In the genomic region with DNA sequence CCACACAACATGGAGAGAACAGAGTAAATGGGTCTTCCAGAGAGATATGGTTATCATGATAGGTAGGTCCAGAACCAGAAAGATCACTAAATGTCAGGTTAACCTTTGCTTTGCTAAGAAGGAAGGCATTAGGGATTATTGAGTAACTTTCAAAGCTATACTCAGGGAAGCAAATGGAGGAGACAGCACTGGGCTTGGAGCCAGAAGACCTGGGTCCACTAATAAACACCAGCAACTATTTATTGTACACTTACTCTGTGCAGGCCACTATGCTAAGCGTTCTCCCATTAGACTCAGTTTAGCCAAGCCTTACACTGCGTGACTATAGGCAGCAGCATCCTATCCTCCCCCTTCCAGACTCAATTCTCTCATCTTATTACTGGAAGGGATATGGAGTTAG, we compare ENCODE assay signal across 25 mouse cellular contexts. TPM values are rescaled to one million over a fixed set of nuclear protein-coding genes. Genes with fewer than 3 reads are reported as not detected.
DNase-seq lines count a peak whose midpoint lies in the region; ATAC-seq lines count a peak whose summit lies in the region.
"Had no signal": no experiment of that assay in that cellular context is flagged by ENCODE, and none has a peak within 500 bp of the region (broad histone marks: within the 10 kb centered on the region; RNA-seq: fewer than 3 reads in every experiment).

No protein-coding gene starts in this region.

- no peaks in the 10 kb centered on the region for H3K4me1 ChIP-seq in kidney, embryonic 14.5 days (ENCODE audit: control insufficient read depth, insufficient read depth, low read length)
- H3K4me1 ChIP-seq: embryonic facial prominence, embryonic 10.5 days; embryonic facial prominence, embryonic 13.5 days; forebrain, embryonic 15.5 days; hindbrain, embryonic 12.5 days; hindbrain, embryonic 15.5 days had no signal

- 96% methylated on average over 2 of the region's 2 CpGs for WGBS in kidney, embryonic 14.5 days

- H3K27me3 ChIP-seq in kidney, embryonic 14.5 days (ENCODE audit: control insufficient read depth, insufficient read depth, low read length) = no peaks in the 10 kb centered on the region
- H3K27me3 ChIP-seq: forebrain, embryonic 12.5 days; forebrain, embryonic 15.5 days; hindbrain, embryonic 12.5 days; hindbrain, embryonic 15.5 days had no signal

- DNase-seq in frontal cortex, postnatal 10 days (ENCODE audit: low spot score in 2 of 2) = no peak
- peak; percentile 13 to 46 for DNase-seq in kidney, adult 8-10 months
- DNase-seq in kidney, postnatal 14 days = peak; percentile 28
- DNase-seq in spleen, postnatal 10 days (ENCODE audit: low spot score in 2 of 2) = no peak
- DNase-seq: adrenal gland, adult 8-10 months; adrenal gland, postnatal 25 days; cerebellum, adult 11-12 months; cerebellum, adult 8-10 months; cerebellum, postnatal 10 days; cerebellum, postnatal 36 days; embryo, embryonic 11 days; gastrocnemius, adult 2 months; gastrocnemius, postnatal 14 days; heart, adult 11 months had no signal

- H3K9me3 ChIP-seq in kidney, embryonic 14.5 days (ENCODE audit: control insufficient read depth, low read length) = no peaks in the 10 kb centered on the region
- H3K9me3 ChIP-seq: embryonic facial prominence, embryonic 10.5 days; embryonic facial prominence, embryonic 13.5 days; forebrain, embryonic 12.5 days; forebrain, embryonic 15.5 days; hindbrain, embryonic 12.5 days; hindbrain, embryonic 15.5 days had no signal

- H3K4me2 ChIP-seq in kidney, embryonic 14.5 days (replicated peaks; ENCODE audit: low read depth, low read length) = no peak overlapping the region
- H3K4me2 ChIP-seq: embryonic facial prominence, embryonic 13.5 days; forebrain, embryonic 12.5 days; forebrain, embryonic 15.5 days; heart, embryonic 11.5 days; hindbrain, embryonic 12.5 days; hindbrain, embryonic 15.5 days had no signal

- peaks cover 4% of the 10 kb centered on the region; the same call in 1 of the 2 replicates for H3K36me3 ChIP-seq in kidney, embryonic 14.5 days (ENCODE audit: control insufficient read depth, insufficient read depth, low read length)

- H3K4me3 ChIP-seq in kidney, embryonic 14.5 days (ENCODE audit: low read length) = no peak overlapping the region
- H3K4me3 ChIP-seq: embryonic facial prominence, embryonic 10.5 days; embryonic facial prominence, embryonic 13.5 days; erythroblast, embryonic 14.5 days; forebrain, embryonic 12.5 days; forebrain, embryonic 15.5 days; gastrocnemius, adult 2 months; hindbrain, embryonic 12.5 days; hindbrain, embryonic 15.5 days had no signal

- H3K9ac ChIP-seq in kidney, embryonic 14.5 days (ENCODE audit: low read depth, low read length) = no peak overlapping the region
- H3K9ac ChIP-seq: embryonic facial prominence, embryonic 13.5 days; forebrain, embryonic 12.5 days; forebrain, embryonic 15.5 days; hindbrain, embryonic 12.5 days; hindbrain, embryonic 15.5 days had no signal

- ATAC-seq in frontal cortex, adult (ENCODE audit: low TSS enrichment) = peak; percentile 62
- no peak for ATAC-seq in kidney, embryonic 14.5 days (ENCODE audit: low FRiP score, low TSS enrichment)
- ATAC-seq: activated CD4-positive, CD25-positive, alpha-beta regulatory T cell, adult 4 months; forebrain, embryonic 15.5 days had no signal

- no peak overlapping the region for H3K27ac ChIP-seq in kidney, embryonic 14.5 days (ENCODE audit: low read depth, low read length)
- H3K27ac ChIP-seq: embryonic facial prominence, embryonic 10.5 days; embryonic facial prominence, embryonic 13.5 days; forebrain, embryonic 12.5 days; forebrain, embryonic 15.5 days; gastrocnemius, adult 2 months; hindbrain, embryonic 12.5 days; hindbrain, embryonic 15.5 days had no signal

RNA-seq across cellular contexts. Expression of a gene that starts 11.3 kb away (rescaled TPM):
- 33.2 and 47.7 TPM in 2 replicates for polyA plus RNA-seq in kidney, embryonic 14.5 days (2014; fragmentation: Nextera tagmentation; extraction: Ambion mirVana)

Comparison
In these comparisons a context has a peak if more than half of its experiments do, and no peak if none do; other contexts are left out.
1. DNase-seq: peak in kidney, adult 8-10 months (2 of 2) and kidney, postnatal 14 days (single experiment); none in frontal cortex, postnatal 10 days (0 of 2) and spleen, postnatal 10 days (0 of 2).